Mouse (Mus musculus): ENCODE results near the gene Amotl1. TPM values are rescaled to one million over a fixed set of nuclear protein-coding genes. Genes with fewer than 3 reads are reported as not detected.

Gene Amotl1
- polyA plus RNA-seq, 1 experiment from 2014 or later = 10.6 TPM

DNA sequence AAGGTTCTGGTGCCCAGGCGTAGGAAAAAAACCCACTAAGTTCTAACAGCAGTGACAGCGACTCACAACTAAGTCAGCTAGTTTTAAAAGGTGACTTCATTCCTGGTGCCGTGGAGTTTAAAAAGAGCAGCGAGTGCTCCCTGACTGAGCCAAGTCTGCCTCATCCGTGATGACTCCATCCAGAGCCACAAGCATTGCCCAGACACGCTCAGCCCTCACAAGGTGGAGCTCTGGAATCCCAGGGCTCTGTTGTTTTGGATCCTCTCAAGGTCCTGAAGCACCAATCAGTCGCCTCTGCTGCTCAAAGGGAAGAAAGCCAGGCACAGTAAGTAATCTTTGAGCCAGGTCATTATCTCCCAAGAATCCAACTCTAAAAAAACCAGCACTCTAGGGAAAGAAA, 18.0 kb upstream of the Amotl1 start:
- Histone ChIP-seq H3K4me1 (no peaks in the 10 kb centered on the region), H3K4me3 (no peak overlapping the region), H3K27ac (no peak overlapping the region), H3K27me3 (no peaks in the 10 kb centered on the region), H3K36me3 (ENCODE audit: poor library complexity, severe bottlenecking) (no peaks in the 10 kb centered on the region), H3K4me2 (no peak overlapping the region), H3K9me3 (replicated peaks) (no peaks in the 10 kb centered on the region), H3K9ac (no peak overlapping the region)
- 69% methylated on average over 7 of the region's 7 CpGs for WGBS
- ATAC-seq = no peak

DNA sequence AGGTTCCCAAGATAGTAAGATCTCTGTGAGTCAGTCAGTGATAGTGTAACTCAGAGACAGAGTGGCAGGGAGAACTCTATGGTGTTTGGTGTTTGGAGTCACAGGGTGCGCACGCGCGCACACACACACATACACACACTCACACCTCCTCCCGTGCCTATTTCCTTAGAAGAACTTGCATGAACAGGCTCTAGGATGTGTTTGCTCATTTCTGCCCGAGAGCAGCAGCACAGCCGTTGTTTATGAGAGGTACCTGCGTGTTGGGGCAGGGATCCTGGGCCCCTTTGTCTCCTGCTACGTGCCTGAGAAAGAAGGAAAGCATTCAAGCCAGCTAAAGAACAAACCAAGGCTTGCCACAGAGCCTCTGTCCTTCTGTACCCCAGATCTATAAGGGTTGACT, 17.3 kb upstream of the Amotl1 start:
- no peak for ATAC-seq
- no peaks in the 10 kb centered on the region for H3K9me3 ChIP-seq (replicated peaks)
- H3K4me2 ChIP-seq = no peak overlapping the region
- H3K4me3 ChIP-seq = no peak overlapping the region
- no peaks in the 10 kb centered on the region for H3K36me3 ChIP-seq (ENCODE audit: poor library complexity, severe bottlenecking)
- 82% methylated on average over 9 of the region's 9 CpGs for WGBS
- H3K4me1 ChIP-seq = no peaks in the 10 kb centered on the region
- no peak overlapping the region for H3K27ac ChIP-seq
- no peaks in the 10 kb centered on the region for H3K27me3 ChIP-seq
- no peak overlapping the region for H3K9ac ChIP-seq

DNA sequence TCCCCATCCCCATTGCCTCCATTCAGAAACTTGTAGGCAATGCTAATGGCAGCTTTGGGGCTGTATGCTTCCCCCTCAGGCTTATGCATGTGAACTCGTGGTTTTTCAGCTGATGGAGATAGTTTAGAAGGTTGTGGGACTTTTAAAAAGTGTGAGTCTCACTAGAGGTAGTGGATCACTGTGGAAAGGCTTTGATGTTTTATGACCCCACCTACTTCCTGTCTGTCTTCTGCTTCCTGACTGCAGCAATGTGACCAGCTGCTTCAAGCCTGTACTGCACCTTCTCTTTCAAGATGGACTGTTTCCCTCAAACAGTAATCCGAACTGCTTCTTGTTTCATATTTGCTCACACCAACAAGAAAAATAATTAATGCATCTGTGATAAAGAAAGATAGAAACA, 13.1 kb upstream of the Amotl1 start:
- Histone ChIP-seq H3K4me3 (no peak overlapping the region), H3K27me3 (no peaks in the 10 kb centered on the region), H3K27ac (no peak overlapping the region), H3K9ac (no peak overlapping the region), H3K9me3 (replicated peaks) (no peaks in the 10 kb centered on the region), H3K36me3 (ENCODE audit: poor library complexity, severe bottlenecking) (no peaks in the 10 kb centered on the region), H3K4me1 (no peaks in the 10 kb centered on the region), H3K4me2 (no peak overlapping the region)
- WGBS = 50% methylated on average over 2 of the region's 2 CpGs
- ATAC-seq = no peak

DNA sequence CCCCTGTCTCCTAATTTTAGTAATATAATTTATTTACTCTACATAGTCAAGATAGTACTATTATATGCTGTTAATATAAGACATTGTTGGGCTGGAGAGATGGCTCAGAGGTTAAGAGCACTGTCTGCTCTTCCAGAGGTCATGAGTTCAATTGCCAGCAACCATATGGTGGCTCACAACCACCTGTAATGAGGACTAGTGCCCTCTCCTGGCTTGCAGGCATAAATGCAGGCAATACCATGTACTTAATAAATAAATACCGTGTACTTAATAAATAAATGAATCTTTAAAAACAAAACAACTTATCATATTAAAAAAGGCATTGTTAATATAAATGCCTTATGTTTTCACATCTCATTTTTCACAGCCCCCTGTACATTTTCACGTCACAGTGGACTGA, 9.2 kb upstream of the Amotl1 start:
- H3K4me3 ChIP-seq = no peak overlapping the region
- H3K9me3 ChIP-seq (replicated peaks) = no peaks in the 10 kb centered on the region
- H3K4me1 ChIP-seq = no peaks in the 10 kb centered on the region
- no peaks in the 10 kb centered on the region for H3K27me3 ChIP-seq
- ATAC-seq = no peak
- H3K9ac ChIP-seq = no peak overlapping the region
- 72% methylated on average over 2 of the region's 2 CpGs for WGBS
- H3K36me3 ChIP-seq (ENCODE audit: poor library complexity, severe bottlenecking) = no peaks in the 10 kb centered on the region
- H3K27ac ChIP-seq = no peak overlapping the region
- no peak overlapping the region for H3K4me2 ChIP-seq

DNA sequence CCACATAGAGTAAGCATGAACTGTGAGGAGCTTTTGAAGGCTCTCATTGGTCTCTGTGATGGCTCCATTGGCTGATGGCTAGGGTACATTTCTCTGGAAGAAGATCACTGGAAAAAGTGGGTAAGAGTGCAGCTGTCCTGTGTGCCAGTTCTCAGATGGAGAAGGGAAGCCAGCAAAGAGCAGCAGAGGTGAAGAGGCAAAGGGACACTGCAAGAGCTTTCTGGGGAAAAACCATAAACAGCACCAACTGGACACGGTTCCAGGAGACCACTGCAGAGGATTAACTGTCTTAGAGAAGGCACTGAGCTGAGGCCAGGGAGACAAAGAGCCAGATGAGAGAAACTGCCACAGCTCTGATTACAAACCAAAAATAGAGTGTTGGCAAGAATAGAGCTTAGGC, 7.9 kb upstream of the Amotl1 start:
- Histone ChIP-seq H3K4me1 (no peaks in the 10 kb centered on the region), H3K27me3 (no peaks in the 10 kb centered on the region), H3K9me3 (replicated peaks) (no peaks in the 10 kb centered on the region), H3K4me2 (no peak overlapping the region), H3K4me3 (no peak overlapping the region), H3K36me3 (ENCODE audit: poor library complexity, severe bottlenecking) (no peaks in the 10 kb centered on the region), H3K9ac (no peak overlapping the region), H3K27ac (no peak overlapping the region)
- no peak for ATAC-seq
- 60% methylated on average over 1 of the region's 1 CpGs for WGBS

DNA sequence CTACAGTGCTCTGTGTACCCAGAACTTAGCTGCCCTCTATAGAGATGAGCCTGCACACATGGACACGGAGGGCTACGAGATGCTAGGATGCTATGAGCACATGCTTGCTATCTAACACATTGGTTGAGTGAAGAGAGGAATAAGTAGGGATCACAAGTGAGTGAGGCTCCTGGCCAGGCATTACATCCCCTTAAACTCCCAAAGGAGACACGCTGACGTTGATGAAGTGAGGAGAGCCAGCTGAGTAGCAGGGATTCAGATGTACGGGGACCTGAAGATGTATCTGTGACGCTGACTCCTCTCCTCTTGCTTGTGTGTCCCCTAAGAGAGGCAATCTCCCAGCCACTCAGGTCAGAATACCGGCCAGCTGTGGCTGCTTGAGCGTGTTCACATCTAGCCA, 3.0 kb upstream of the Amotl1 start:
- Histone ChIP-seq H3K27me3 (no peaks in the 10 kb centered on the region), H3K36me3 (ENCODE audit: poor library complexity, severe bottlenecking) (no peaks in the 10 kb centered on the region), H3K9ac (no peak overlapping the region), H3K4me2 (no peak overlapping the region), H3K27ac (no peak overlapping the region), H3K9me3 (replicated peaks) (no peaks in the 10 kb centered on the region), H3K4me3 (no peak overlapping the region), H3K4me1 (peaks cover 7% of the 10 kb centered on the region)
- ATAC-seq = no peak
- WGBS = 90% methylated on average over 8 of the region's 8 CpGs

DNA sequence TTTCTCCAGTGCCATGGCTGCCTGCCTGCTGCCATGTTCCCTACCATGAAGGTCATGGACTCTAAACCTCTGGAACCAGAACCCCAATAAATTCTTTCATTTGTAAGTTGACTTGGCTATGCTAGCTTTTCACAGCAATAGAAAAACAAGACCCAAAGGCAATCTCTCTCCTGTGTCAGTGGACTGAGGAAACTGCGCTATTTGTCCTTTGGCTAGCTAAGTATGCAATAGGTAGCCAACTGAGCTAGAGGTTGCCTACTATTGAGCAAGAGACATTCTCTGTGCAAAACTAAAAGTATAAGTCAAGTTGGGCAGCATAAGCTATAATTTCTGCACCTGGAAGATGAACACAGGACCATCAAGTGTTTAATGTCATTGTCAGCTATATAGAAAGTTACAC, 1.8 kb upstream of the Amotl1 start:
- Histone ChIP-seq H3K4me2 (no peak overlapping the region), H3K9ac (no peak overlapping the region), H3K36me3 (ENCODE audit: poor library complexity, severe bottlenecking) (no peaks in the 10 kb centered on the region), H3K27me3 (no peaks in the 10 kb centered on the region), H3K4me3 (no peak overlapping the region), H3K9me3 (replicated peaks) (no peaks in the 10 kb centered on the region), H3K4me1 (peaks cover 17% of the 10 kb centered on the region), H3K27ac (no peak overlapping the region)
- WGBS = 98% methylated on average over 1 of the region's 1 CpGs
- no peak for ATAC-seq

DNA sequence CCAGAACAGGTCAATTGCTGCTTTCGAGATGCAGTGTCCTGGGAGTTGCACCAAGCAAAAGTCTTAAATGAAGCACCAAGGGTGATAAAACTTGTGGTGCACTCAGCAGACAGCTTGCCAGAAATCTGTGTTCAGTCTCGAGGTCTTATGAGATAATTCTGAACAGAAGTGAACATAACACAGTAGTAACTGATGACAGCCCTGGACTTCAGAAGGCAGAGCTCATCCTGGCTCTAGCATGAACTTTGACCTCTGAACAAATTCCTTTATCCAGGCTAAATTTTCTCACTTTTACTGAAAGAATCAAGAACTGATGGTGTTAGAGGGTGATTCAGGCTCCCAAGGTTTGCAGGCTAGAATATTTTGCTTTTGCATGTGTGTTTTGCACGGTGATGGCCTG, 1.2 kb upstream of the Amotl1 start:
- H3K9ac ChIP-seq = no peak overlapping the region
- H3K27ac ChIP-seq = no peak overlapping the region
- H3K4me1 ChIP-seq = peaks cover 17% of the 10 kb centered on the region
- no peaks in the 10 kb centered on the region for H3K36me3 ChIP-seq (ENCODE audit: poor library complexity, severe bottlenecking)
- no peak overlapping the region for H3K4me2 ChIP-seq
- no peak overlapping the region for H3K4me3 ChIP-seq
- no peaks in the 10 kb centered on the region for H3K9me3 ChIP-seq (replicated peaks)
- WGBS = 91% methylated on average over 3 of the region's 3 CpGs
- no peak for ATAC-seq
- H3K27me3 ChIP-seq = no peaks in the 10 kb centered on the region

DNA sequence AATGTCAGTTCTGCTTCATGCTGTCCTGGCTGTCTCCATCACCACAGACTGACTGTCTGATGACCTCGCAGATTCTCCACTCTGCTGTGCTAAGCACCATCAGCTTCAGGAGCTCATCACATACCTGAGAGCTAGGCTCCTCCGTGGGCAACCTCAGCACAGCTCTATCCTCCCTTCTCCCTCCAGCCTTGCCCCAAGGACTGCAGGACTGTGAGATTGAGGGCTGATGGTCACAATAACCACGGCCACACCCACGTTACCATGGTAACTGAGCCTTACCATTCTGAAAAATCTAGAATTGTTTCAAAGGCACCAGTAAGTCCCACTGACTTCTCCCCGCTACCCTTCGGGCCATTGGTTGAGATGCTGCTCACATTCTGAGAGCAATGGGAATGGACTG, 1.5 kb downstream of the Amotl1 start:
- Histone ChIP-seq H3K27me3 (no peaks in the 10 kb centered on the region), H3K4me3 (no peak overlapping the region), H3K4me2 (no peak overlapping the region), H3K9me3 (replicated peaks) (no peaks in the 10 kb centered on the region), H3K9ac (no peak overlapping the region), H3K27ac (no peak overlapping the region), H3K4me1 (peaks cover 17% of the 10 kb centered on the region), H3K36me3 (ENCODE audit: poor library complexity, severe bottlenecking) (no peaks in the 10 kb centered on the region)
- no peak for ATAC-seq
- 48% methylated on average over 6 of the region's 6 CpGs for WGBS

DNA sequence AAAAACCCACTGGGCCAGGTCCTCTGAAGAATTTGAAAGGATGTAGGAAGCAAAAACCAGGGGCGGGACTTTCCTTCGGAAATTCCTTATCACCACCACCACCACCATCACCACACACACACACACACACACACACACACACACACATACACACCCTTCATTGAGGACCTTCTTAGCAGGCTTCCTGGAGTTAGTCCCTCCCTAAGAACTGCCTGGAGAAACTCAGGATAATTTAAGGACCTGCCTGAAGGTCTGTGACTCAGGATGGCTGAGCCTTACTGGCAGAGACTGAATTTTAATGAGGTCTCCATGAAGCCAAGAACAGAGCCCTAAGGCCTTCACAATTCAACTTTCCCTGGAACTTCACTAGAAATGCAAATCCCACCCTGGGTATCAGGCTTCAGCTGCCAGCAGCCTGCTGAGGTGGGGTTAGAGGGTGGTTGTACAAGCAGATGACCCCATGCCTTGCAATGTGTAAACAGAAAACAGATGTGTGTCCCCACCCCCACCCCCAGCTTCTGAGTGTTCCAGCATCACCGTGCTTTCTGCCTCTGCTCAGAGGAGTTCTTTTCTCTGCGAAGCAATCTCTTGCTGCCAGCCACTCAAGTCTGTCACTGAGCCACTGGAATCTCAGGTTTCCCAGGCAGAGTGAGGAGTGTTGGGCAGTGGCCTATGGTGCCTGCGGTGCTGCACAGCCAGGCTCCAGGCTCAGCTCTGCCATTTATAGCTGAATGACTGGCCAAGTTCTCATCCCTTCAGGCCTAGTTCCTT, 2.4 kb downstream of the Amotl1 start:
- Histone ChIP-seq H3K4me2 (no peak overlapping the region), H3K27ac (peak overlapping the region; percentile 10; the same call in 1 of the 2 replicates), H3K9me3 (replicated peaks) (no peaks in the 10 kb centered on the region), H3K27me3 (no peaks in the 10 kb centered on the region), H3K36me3 (ENCODE audit: poor library complexity, severe bottlenecking) (no peaks in the 10 kb centered on the region), H3K9ac (no peak overlapping the region), H3K4me1 (peaks cover 17% of the 10 kb centered on the region), H3K4me3 (no peak overlapping the region)
- ATAC-seq = peak; percentile 77
- WGBS = 29% methylated on average over 5 of the region's 5 CpGs

DNA sequence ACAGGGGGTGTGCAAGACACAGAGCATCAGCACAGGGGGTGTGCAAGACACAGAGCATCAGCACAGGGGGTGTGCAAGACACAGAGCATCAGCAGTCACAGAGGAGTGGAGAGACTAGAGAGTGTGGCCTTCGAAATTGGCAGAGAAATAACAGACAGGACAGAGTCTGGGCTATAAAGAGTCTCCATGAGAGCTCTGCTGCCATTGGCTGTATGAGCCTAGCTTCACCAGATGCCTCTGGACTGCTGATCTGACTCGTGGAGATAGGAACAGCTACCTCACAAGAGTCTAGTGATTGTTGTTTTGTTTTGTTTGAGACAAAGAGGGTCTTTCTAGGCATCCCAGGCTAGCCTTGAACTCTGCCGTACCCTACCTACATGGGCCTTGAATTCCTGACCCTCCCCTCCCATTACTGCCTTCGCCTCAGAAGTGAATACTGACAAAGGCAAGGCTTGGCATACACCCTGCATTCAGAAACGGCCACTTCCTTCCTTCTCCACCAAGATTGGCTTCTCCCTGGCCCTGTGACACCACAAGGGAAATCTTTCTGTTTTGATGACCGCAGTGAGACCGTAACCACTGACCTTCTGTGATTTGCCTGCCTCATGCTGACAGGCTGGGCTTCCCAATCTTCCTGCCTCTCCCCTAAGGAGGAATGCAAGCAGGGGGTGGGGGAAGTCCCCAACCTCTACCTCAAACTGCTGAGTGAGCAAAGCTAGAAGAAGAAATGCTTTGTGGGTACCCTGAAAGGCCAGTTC, 3.4 kb downstream of the Amotl1 start:
- H3K4me2 ChIP-seq = no peak overlapping the region
- no peak overlapping the region for H3K9ac ChIP-seq
- WGBS = 52% methylated on average over 7 of the region's 7 CpGs
- H3K4me3 ChIP-seq = no peak overlapping the region
- no peak for ATAC-seq
- peaks cover 17% of the 10 kb centered on the region for H3K4me1 ChIP-seq
- H3K9me3 ChIP-seq (replicated peaks) = no peaks in the 10 kb centered on the region
- H3K36me3 ChIP-seq (ENCODE audit: poor library complexity, severe bottlenecking) = no peaks in the 10 kb centered on the region
- no peak overlapping the region for H3K27ac ChIP-seq
- no peaks in the 10 kb centered on the region for H3K27me3 ChIP-seq

DNA sequence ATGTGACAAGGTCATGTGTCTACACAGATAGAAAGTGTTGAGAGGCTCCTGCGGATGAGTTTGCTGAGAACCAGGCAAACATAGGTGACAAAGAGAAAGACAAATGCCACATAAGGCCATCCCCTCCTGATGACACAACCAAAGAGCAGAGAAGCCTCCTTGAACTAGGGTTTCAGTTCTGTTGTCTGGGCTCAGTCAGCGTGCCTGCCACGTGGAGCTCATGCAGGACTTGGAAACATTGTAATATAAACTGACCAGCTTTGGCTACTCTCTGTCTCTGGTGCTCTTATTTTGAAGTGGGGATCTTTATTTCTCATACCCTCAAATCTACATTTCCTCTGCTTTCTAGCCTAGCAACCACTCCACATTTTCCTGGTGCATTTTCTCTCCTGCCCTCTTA, 8.6 kb downstream of the Amotl1 start:
- Histone ChIP-seq H3K9me3 (replicated peaks) (no peaks in the 10 kb centered on the region), H3K27ac (no peak overlapping the region), H3K27me3 (peaks cover 9% of the 10 kb centered on the region; the same call in 1 of the 2 replicates), H3K9ac (no peak overlapping the region), H3K4me3 (no peak overlapping the region), H3K36me3 (ENCODE audit: poor library complexity, severe bottlenecking) (no peaks in the 10 kb centered on the region), H3K4me2 (no peak overlapping the region), H3K4me1 (peaks cover 6% of the 10 kb centered on the region)
- WGBS = 70% methylated on average over 3 of the region's 3 CpGs
- no peak for ATAC-seq

Data from forebrain, embryonic 13.5 days (tissue).